Mouse (Mus musculus) myocyte (in vitro differentiated cells): Measurements from ENCODE around the gene Kif1b. TPM values are rescaled to one million over a fixed set of nuclear protein-coding genes. Genes with fewer than 3 reads are reported as not detected.

Source experiments
- H3K27me3 ChIP-seq: one replicate; pipeline ENCODE4 v1.6.1; 2011; ENCODE audit not compliant: control insufficient read depth, insufficient read depth, insufficient read length
- H3K36me3 ChIP-seq: one replicate; pipeline ENCODE4 v1.6.1; 2011; ENCODE audit not compliant: control insufficient read depth, insufficient read depth
- H3K4me2 ChIP-seq: one replicate; pipeline ENCODE4 v1.6.1; 2011; ENCODE audit warnings: low read depth, control low read depth
- H3K4me3 ChIP-seq: one replicate; pipeline ENCODE4 v1.5.1; 2011; ENCODE audit warnings: mild to moderate bottlenecking, control low read depth, moderate library complexity
- H3K79me2 ChIP-seq: one replicate; pipeline ENCODE4 v1.6.1; 2011; ENCODE audit not compliant: control insufficient read depth, insufficient read depth
- H3ac ChIP-seq: one replicate; pipeline ENCODE4 v1.6.1; 2011; ENCODE audit not compliant: control insufficient read depth, insufficient read length
- CEBPB ChIP-seq: IDR thresholded peaks from 2 replicates; pipeline ENCODE4 v1.6.1; 2011; ENCODE audit warnings: mild to moderate bottlenecking, moderate library complexity; ENCODE audit not compliant: poor library complexity, insufficient read depth, severe bottlenecking
- E2F4 ChIP-seq: IDR thresholded peaks from one replicate; pipeline ENCODE4 v1.6.1; 2011; ENCODE audit warnings: mild to moderate bottlenecking, control low read depth, moderate library complexity; ENCODE audit not compliant: insufficient read depth
- MAX ChIP-seq: IDR thresholded peaks from one replicate; pipeline ENCODE4 v1.6.1; 2011; ENCODE audit warnings: low read depth, mild to moderate bottlenecking, control low read depth
- MYOD1 ChIP-seq, 3 experiments: IDR thresholded peaks; one replicate each; pipeline ENCODE4 v1.6.1; 2011; ENCODE audit warnings: control low read depth in 2 of 3, low read depth in 2 of 3, mild to moderate bottlenecking in 2 of 3, moderate library complexity in 1 of 3; ENCODE audit not compliant: insufficient read length in 2 of 3, control insufficient read depth in 1 of 3
- MYOG ChIP-seq, 3 experiments: IDR thresholded peaks; one replicate each; pipeline ENCODE4 v1.6.1; 2011; ENCODE audit warnings: control low read depth in 2 of 3, low read depth in 2 of 3, mild to moderate bottlenecking in 2 of 3; ENCODE audit not compliant: insufficient read length in 2 of 3, control insufficient read depth in 1 of 3, insufficient read depth in 1 of 3
- POLR2A ChIP-seq: IDR thresholded peaks from one replicate; pipeline ENCODE4 v1.6.1; 2011; ENCODE audit warnings: low read depth, mild to moderate bottlenecking, control low read depth, moderate library complexity; ENCODE audit not compliant: insufficient read length
- POLR2AphosphoS2 ChIP-seq: IDR thresholded peaks from one replicate; pipeline ENCODE4 v1.6.1; 2011; ENCODE audit warnings: low read depth, control low read depth; ENCODE audit not compliant: insufficient read length
- REST ChIP-seq: IDR thresholded peaks from one replicate; pipeline ENCODE4 v1.6.1; 2011; ENCODE audit warnings: mild to moderate bottlenecking, control low read depth, moderate library complexity; ENCODE audit not compliant: insufficient read depth, insufficient read length
- SRF ChIP-seq: IDR thresholded peaks from one replicate; pipeline ENCODE4 v1.6.1; 2011; ENCODE audit warnings: low read depth; ENCODE audit not compliant: control insufficient read depth, insufficient read length
- TCF12 ChIP-seq: IDR thresholded peaks from one replicate; pipeline ENCODE4 v1.6.1; 2011; ENCODE audit warnings: mild to moderate bottlenecking, control low read depth; ENCODE audit not compliant: poor library complexity, insufficient read depth, severe bottlenecking
- TCF3 ChIP-seq: IDR thresholded peaks from one replicate; pipeline ENCODE4 v1.6.1; 2011; ENCODE audit warnings: low read depth, control low read depth; ENCODE audit not compliant: insufficient read length
- USF1 ChIP-seq: IDR thresholded peaks from one replicate; pipeline ENCODE4 v1.6.1; 2011; ENCODE audit warnings: low read depth, mild to moderate bottlenecking, control low read depth, moderate library complexity
- polyA plus RNA-seq: library from polyadenylated mRNA; unstranded; fragments of >200 nt; fragmentation: generic; extraction: Trizol; gene quantifications from one replicate; pipeline ENCODE4 v1.2.1, GENCODE M21; 2012; ENCODE audit warnings: missing spikeins

The Kif1b gene
- polyA plus RNA-seq, 1 experiment = 26.7 TPM

- H3ac ChIP-seq = no peak overlapping the region
- H3K4me2 ChIP-seq = no peak overlapping the region
- H3K4me3 ChIP-seq = no peak overlapping the region
- H3K27me3 ChIP-seq = no peaks in the 10 kb centered on the region
- TF ChIP-seq TCF3 (no peak), SRF (no peak), MYOG (IDR thresholded peaks at IDR 0.05; ENCODE audit: control insufficient read depth in 1 of 3, insufficient read depth in 1 of 3, insufficient read length in 2 of 3, low read depth in 2 of 3) (no peak), TCF12 (no peak), POLR2A (no peak), USF1 (no peak), MYOD1 (IDR thresholded peaks at IDR 0.05; ENCODE audit: control insufficient read depth in 1 of 3, insufficient read length in 2 of 3, low read depth in 2 of 3) (no peak), E2F4 (no peak), POLR2AphosphoS2 (no peak), CEBPB (no peak), MAX (no peak), REST (no peak)
- no peaks in the 10 kb centered on the region for H3K79me2 ChIP-seq
- peaks cover 44% of the 10 kb centered on the region for H3K36me3 ChIP-seq
These were observed 87.0 kb downstream of the Kif1b start for GRCm38 (mm10) chr4:149220481-149220880.

- Histone ChIP-seq H3K4me3 (no peak overlapping the region), H3K27me3 (no peaks in the 10 kb centered on the region), H3K79me2 (no peaks in the 10 kb centered on the region), H3K36me3 (peaks cover 40% of the 10 kb centered on the region), H3ac (no peak overlapping the region), H3K4me2 (no peak overlapping the region)
- TF ChIP-seq TCF12 (no peak), MYOG (IDR thresholded peaks at IDR 0.05; ENCODE audit: control insufficient read depth in 1 of 3, insufficient read depth in 1 of 3, insufficient read length in 2 of 3, low read depth in 2 of 3) (no peak), E2F4 (no peak), USF1 (no peak), REST (no peak)
These were observed 87.4 kb downstream of the Kif1b start for GRCm38 (mm10) chr4:149220042-149220473.

GRCm38 (mm10) chr4:149219401-149220041 is 88.0 kb downstream of the Kif1b start:
- Histone ChIP-seq H3K79me2 (no peaks in the 10 kb centered on the region), H3K4me2 (no peak overlapping the region), H3K4me3 (no peak overlapping the region), H3K36me3 (peaks cover 43% of the 10 kb centered on the region), H3K27me3 (no peaks in the 10 kb centered on the region), H3ac (no peak overlapping the region)
- no peak for TF ChIP-seq POLR2A
- TF ChIP-seq SRF = no peak
- no peak for TF ChIP-seq TCF12
- TF ChIP-seq MYOD1 (IDR thresholded peaks at IDR 0.05; ENCODE audit: control insufficient read depth in 1 of 3, insufficient read length in 2 of 3, low read depth in 2 of 3) = no peak
- no peak for TF ChIP-seq MYOG (IDR thresholded peaks at IDR 0.05; ENCODE audit: control insufficient read depth in 1 of 3, insufficient read depth in 1 of 3, insufficient read length in 2 of 3, low read depth in 2 of 3)
- TF ChIP-seq USF1 = no peak
- TF ChIP-seq CEBPB = no peak
- TF ChIP-seq REST = no peak
- no peak for TF ChIP-seq E2F4
- no peak for TF ChIP-seq POLR2AphosphoS2
- TF ChIP-seq MAX = no peak
- TF ChIP-seq TCF3 = no peak

- Histone ChIP-seq H3ac (no peak overlapping the region), H3K27me3 (no peaks in the 10 kb centered on the region), H3K79me2 (no peaks in the 10 kb centered on the region), H3K4me3 (no peak overlapping the region), H3K4me2 (no peak overlapping the region), H3K36me3 (peaks cover 48% of the 10 kb centered on the region)
- TF ChIP-seq MYOD1 (IDR thresholded peaks at IDR 0.05; ENCODE audit: control insufficient read depth in 1 of 3, insufficient read length in 2 of 3, low read depth in 2 of 3) (no peak), TCF12 (no peak), MYOG (IDR thresholded peaks at IDR 0.05; ENCODE audit: control insufficient read depth in 1 of 3, insufficient read depth in 1 of 3, insufficient read length in 2 of 3, low read depth in 2 of 3) (no peak), REST (no peak), CEBPB (no peak), TCF3 (no peak), MAX (no peak), E2F4 (no peak), USF1 (no peak), POLR2AphosphoS2 (no peak), POLR2A (no peak), SRF (no peak)
These were observed 89.0 kb downstream of the Kif1b start for GRCm38 (mm10) chr4:149218476-149218875.

- Histone ChIP-seq H3K4me2 (no peak overlapping the region), H3K27me3 (no peaks in the 10 kb centered on the region), H3K79me2 (no peaks in the 10 kb centered on the region), H3K36me3 (peaks cover 47% of the 10 kb centered on the region), H3K4me3 (no peak overlapping the region), H3ac (no peak overlapping the region)
- no peak for TF ChIP-seq POLR2AphosphoS2
- no peak for TF ChIP-seq SRF
- TF ChIP-seq MYOD1 (IDR thresholded peaks at IDR 0.05; ENCODE audit: control insufficient read depth in 1 of 3, insufficient read length in 2 of 3, low read depth in 2 of 3) = no peak
- TF ChIP-seq CEBPB = no peak
- TF ChIP-seq REST = no peak
- TF ChIP-seq TCF12 = no peak
- no peak for TF ChIP-seq TCF3
- no peak for TF ChIP-seq MAX
- TF ChIP-seq POLR2A = no peak
- TF ChIP-seq E2F4 = no peak
- TF ChIP-seq MYOG (IDR thresholded peaks at IDR 0.05; ENCODE audit: control insufficient read depth in 1 of 3, insufficient read depth in 1 of 3, insufficient read length in 2 of 3, low read depth in 2 of 3) = no peak
- TF ChIP-seq USF1 = no peak
These were observed 91.5 kb downstream of the Kif1b start for GRCm38 (mm10) chr4:149215982-149216381.
